Mouse (Mus musculus) limb, embryonic 11.5 days (tissue): ENCODE data around the gene Igf2bp3. TPM values are rescaled to one million over a fixed set of nuclear protein-coding genes. Genes with fewer than 3 reads are reported as not detected.
"Not testable (repeated sequence)": the region's sequence is repeated elsewhere in the genome, so short reads cannot be mapped to it uniquely, and the experiment has no call there.

Experiments
- ATAC-seq: fragments of 200-750 bp; cut with Nextera tagmentation; 2 replicates; pipeline ENCODE4 v1.8.0; 2017; ENCODE audit warnings: low read depth; ENCODE audit not compliant: insufficient number of reproducible peaks, low FRiP score, low TSS enrichment
- DNase-seq: peaks from one replicate; pipeline ENCODE4 v3.0.0-alpha.2; 2015; ENCODE audit warnings: low spot score
- H3K27ac ChIP-seq: fragments of 300-500 bp; sonication (generic); replicated peaks from 2 replicates; pipeline ENCODE4 v1.5.1; 2014; ENCODE audit warnings: low read depth, mild to moderate bottlenecking, low read length
- H3K27me3 ChIP-seq: fragments of 300-500 bp; sonication (generic); 2 replicates; pipeline ENCODE4 v1.6.1; 2014; ENCODE audit warnings: mild to moderate bottlenecking, low read length, mixed read lengths; ENCODE audit not compliant: control insufficient read depth, insufficient read depth
- H3K36me3 ChIP-seq: fragments of 300-500 bp; sonication (generic); 2 replicates; pipeline ENCODE4 v1.6.1; 2014; ENCODE audit warnings: mild to moderate bottlenecking, low read length, moderate library complexity, mixed read lengths; ENCODE audit not compliant: control insufficient read depth, insufficient read depth
- H3K4me1 ChIP-seq: fragments of 300-500 bp; sonication (generic); 2 replicates; pipeline ENCODE4 v1.6.1; 2014; ENCODE audit warnings: low read length, mixed read lengths; ENCODE audit not compliant: control insufficient read depth, insufficient read depth
- H3K4me2 ChIP-seq: fragments of 300-500 bp; sonication (generic); 2 replicates; pipeline ENCODE4 v1.6.1; 2014; ENCODE audit warnings: low read depth, mild to moderate bottlenecking, moderate library complexity; ENCODE audit not compliant: severe bottlenecking
- H3K4me3 ChIP-seq: fragments of 300-500 bp; sonication (generic); 2 replicates; pipeline ENCODE4 v1.5.1; 2014; ENCODE audit warnings: low read depth, low read length
- H3K9ac ChIP-seq: fragments of 300-500 bp; sonication (generic); 2 replicates; pipeline ENCODE4 v1.6.1; 2014; ENCODE audit warnings: mild to moderate bottlenecking, low read length
- H3K9me3 ChIP-seq: fragments of 300-500 bp; sonication (generic); 2 replicates; pipeline ENCODE4 v1.6.1; 2016; ENCODE audit warnings: low read length; ENCODE audit not compliant: control insufficient read depth
- WGBS: fragments of 180-500 bp; shearing (Covaris S2); extraction: QIAGEN DNeasy Blood & Tissue Kit; methylation state at CpG from one replicate; pipeline ENCODE4 v1.1.7; 2014; 5-methylcytosine and 5-hydroxymethylcytosine counted together
- polyA plus RNA-seq: library from polyadenylated mRNA; unstranded; fragments of >200 nt; fragmentation: Nextera tagmentation; extraction: Ambion mirVana; gene quantifications from 2 replicates; pipeline ENCODE4 v1.2.1, GENCODE M21; 2014

The Igf2bp3 gene
- 140 and 155 TPM in 2 replicates for polyA plus RNA-seq

- ATAC-seq (peak; percentile 76), DNase-seq (peak; percentile 95)
- Histone ChIP-seq H3K36me3 (no peaks in the 10 kb centered on the region), H3K4me2 (peak within 1 kb of the TSS; percentile 64), H3K9me3 (no peaks in the 10 kb centered on the region), H3K4me1 (peaks cover 16% of the 10 kb centered on the region; the same call in 1 of the 2 replicates), H3K9ac (peak within 1 kb of the TSS; percentile 98), H3K27me3 (no peaks in the 10 kb centered on the region), H3K4me3 (peak within 1 kb of the TSS; percentile 91), H3K27ac (peak within 1 kb of the TSS; percentile 99)
- WGBS = under 1% methylated on average over 62 of the region's 68 CpGs
Observed at GRCm38 (mm10) chr6:49214928-49215747, at the start of gene Igf2bp3. Igf2bp3 (minus strand) TSS chr6:49214957.

- ATAC-seq, H3K9me3 ChIP-seq, H3K27ac ChIP-seq, H3K4me2 ChIP-seq, H3K4me1 ChIP-seq, DNase-seq, H3K4me3 ChIP-seq, H3K9ac ChIP-seq, H3K27me3 ChIP-seq, H3K36me3 ChIP-seq: not testable (repeated sequence)
- WGBS = 90% methylated on average over 7 of the region's 7 CpGs
Observed at GRCm38 (mm10) chr6:49264446-49264845, 49.7 kb upstream of the Igf2bp3 start.

DNA sequence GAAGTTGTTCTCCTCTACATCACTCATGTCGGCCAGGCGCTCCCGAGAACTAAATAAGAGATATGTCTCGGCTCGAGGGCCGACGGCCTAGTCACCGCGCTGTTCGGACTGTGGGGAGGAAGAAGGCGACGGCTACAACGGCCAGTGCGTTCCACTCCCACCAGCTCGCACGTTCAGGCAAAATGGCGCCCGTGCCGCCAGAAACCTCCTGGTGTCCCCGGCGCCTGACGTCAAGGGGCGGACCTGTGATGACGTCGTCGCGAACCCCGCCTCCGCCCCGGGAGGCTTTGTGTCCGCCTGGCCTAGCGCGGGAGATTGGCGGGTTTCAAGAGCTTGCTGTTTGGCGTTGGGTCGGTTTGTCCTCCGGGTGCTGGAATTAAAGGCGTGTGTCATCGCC lies 49.1 kb upstream of the Igf2bp3 start, which contains the start of gene Tra2a:
TSS of gene Tra2a (minus strand) at position 187 of the 397 bp plus-strand sequence.
- Histone ChIP-seq H3K27me3 (no peaks in the 10 kb centered on the region), H3K36me3 (no peaks in the 10 kb centered on the region), H3K4me1 (peaks cover 3% of the 10 kb centered on the region; the same call in 1 of the 2 replicates), H3K4me2 (peak within 1 kb of the TSS; percentile 62), H3K9me3 (no peaks in the 10 kb centered on the region), H3K9ac (peak within 1 kb of the TSS; percentile 98), H3K27ac (peak within 1 kb of the TSS; percentile 81), H3K4me3 (peak within 1 kb of the TSS; percentile 100)
- under 1% methylated on average over 39 of the region's 39 CpGs for WGBS
- peak; percentile 94 for ATAC-seq
- DNase-seq = peak; percentile 99

DNA sequence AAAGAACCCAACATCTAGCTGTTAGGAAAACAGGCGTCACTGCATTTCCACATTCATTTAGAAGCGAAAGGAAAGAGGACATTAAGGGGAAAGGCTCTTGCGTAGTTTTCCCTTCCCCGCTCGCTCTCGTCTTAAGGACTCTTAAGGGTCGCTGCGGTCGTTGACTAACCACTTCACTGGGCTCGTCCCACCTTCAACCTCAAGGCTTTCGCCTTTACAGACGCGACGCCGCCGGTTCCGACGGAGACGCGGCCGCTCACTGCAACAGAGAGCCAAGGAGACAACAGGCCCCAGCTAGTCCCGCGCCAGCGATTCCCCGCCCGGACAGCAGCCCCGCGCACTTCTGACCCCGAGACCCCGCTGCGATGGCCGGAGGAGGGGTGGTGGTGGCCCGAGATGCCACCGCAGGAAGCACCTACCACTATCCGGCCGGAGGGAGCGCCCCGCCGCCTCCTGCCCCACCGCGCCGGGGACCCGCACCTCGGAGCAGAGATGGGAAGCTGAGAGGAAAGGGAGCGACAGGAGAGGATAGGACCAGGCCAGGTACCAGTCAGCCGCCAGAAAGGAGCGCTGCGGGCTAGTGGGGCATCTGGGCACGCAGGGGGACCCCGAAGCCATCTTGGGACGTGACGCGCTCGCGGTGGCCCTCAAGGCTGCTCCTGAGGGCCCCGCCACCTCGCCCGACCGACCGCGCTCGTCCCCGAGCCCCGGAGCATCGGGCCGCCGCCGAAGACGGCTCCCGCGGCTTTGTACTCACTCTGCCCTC lies 48.5 kb upstream of the Igf2bp3 start:
- Histone ChIP-seq H3K27ac (peak overlapping the region; percentile 81), H3K4me2 (peak overlapping the region; percentile 62), H3K9ac (peak overlapping the region; percentile 98), H3K4me1 (peaks cover 3% of the 10 kb centered on the region; the same call in 1 of the 2 replicates), H3K9me3 (no peaks in the 10 kb centered on the region), H3K27me3 (no peaks in the 10 kb centered on the region), H3K36me3 (no peaks in the 10 kb centered on the region), H3K4me3 (peak overlapping the region; percentile 100)
- ATAC-seq = peak; percentile 67
- under 1% methylated on average over 62 of the region's 71 CpGs for WGBS
- peak; percentile 69 for DNase-seq

GRCm38 (mm10) chr6:49262421-49262820 lies 47.7 kb upstream of the Igf2bp3 start:
- H3K4me2 ChIP-seq = peak overlapping the region; percentile 62
- no peak overlapping the region for H3K27ac ChIP-seq
- H3K9me3 ChIP-seq = no peaks in the 10 kb centered on the region
- 1% methylated on average over 9 of the region's 9 CpGs for WGBS
- H3K36me3 ChIP-seq = no peaks in the 10 kb centered on the region
- H3K4me3 ChIP-seq = peak overlapping the region; percentile 100
- H3K9ac ChIP-seq = peak overlapping the region; percentile 98
- DNase-seq = peak; percentile 61
- H3K27me3 ChIP-seq = no peaks in the 10 kb centered on the region
- peaks cover 3% of the 10 kb centered on the region; the same call in 1 of the 2 replicates for H3K4me1 ChIP-seq
- no peak for ATAC-seq

DNA sequence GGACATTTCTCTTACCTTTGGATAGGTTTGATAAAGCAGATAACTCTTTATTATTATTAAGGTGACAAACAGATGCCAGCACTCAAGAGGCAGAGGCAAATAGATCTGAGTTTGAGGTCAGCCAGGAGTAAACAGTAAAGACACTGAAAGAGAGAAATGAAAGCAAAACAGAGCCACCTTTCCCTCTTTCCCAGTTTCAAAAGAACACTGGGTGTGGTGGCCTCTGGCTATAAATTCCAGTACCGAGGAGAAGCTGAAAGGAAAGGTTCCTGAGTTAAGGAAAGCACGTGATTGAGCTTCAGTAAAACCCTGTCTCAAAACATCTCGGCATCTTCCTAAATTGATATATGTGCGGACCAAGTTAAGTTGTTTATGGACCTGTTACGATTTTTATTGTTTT lies 45.0 kb upstream of the Igf2bp3 start:
- H3K36me3 ChIP-seq = no peaks in the 10 kb centered on the region
- DNase-seq (no peak), ATAC-seq (no peak)
- H3K4me2 ChIP-seq = no peak overlapping the region
- WGBS = 29% methylated on average over 5 of the region's 5 CpGs
- no peaks in the 10 kb centered on the region for H3K27me3 ChIP-seq
- no peaks in the 10 kb centered on the region for H3K9me3 ChIP-seq
- no peak overlapping the region for H3K4me3 ChIP-seq
- H3K4me1 ChIP-seq = peaks cover 3% of the 10 kb centered on the region; the same call in 1 of the 2 replicates
- no peak overlapping the region for H3K9ac ChIP-seq
- no peak overlapping the region for H3K27ac ChIP-seq

- H3K9ac ChIP-seq = no peak overlapping the region
- no peaks in the 10 kb centered on the region for H3K9me3 ChIP-seq
- no peak for ATAC-seq
- no peaks in the 10 kb centered on the region for H3K27me3 ChIP-seq
- H3K27ac ChIP-seq = no peak overlapping the region
- WGBS = 95% methylated on average over 2 of the region's 2 CpGs
- no peak overlapping the region for H3K4me2 ChIP-seq
- no peaks in the 10 kb centered on the region for H3K36me3 ChIP-seq
- DNase-seq = no peak
- no peak overlapping the region for H3K4me3 ChIP-seq
- peaks cover 3% of the 10 kb centered on the region; the same call in 1 of the 2 replicates for H3K4me1 ChIP-seq
Observed at GRCm38 (mm10) chr6:49257880-49258279, 43.1 kb upstream of the Igf2bp3 start.

GRCm38 (mm10) chr6:49252207-49252606 lies 37.5 kb upstream of the Igf2bp3 start:
- no peak overlapping the region for H3K9ac ChIP-seq
- WGBS = 95% methylated on average over 8 of the region's 8 CpGs
- H3K4me1 ChIP-seq = no peaks in the 10 kb centered on the region
- H3K36me3 ChIP-seq = peaks cover 19% of the 10 kb centered on the region; the same call in 1 of the 2 replicates
- no peak for ATAC-seq
- H3K4me2 ChIP-seq = no peak overlapping the region
- no peak overlapping the region for H3K4me3 ChIP-seq
- DNase-seq = no peak
- H3K27ac ChIP-seq = no peak overlapping the region
- no peaks in the 10 kb centered on the region for H3K27me3 ChIP-seq
- H3K9me3 ChIP-seq = no peaks in the 10 kb centered on the region
